ENCODE assay signal across 8 mouse cellular contexts in the genomic region with DNA sequence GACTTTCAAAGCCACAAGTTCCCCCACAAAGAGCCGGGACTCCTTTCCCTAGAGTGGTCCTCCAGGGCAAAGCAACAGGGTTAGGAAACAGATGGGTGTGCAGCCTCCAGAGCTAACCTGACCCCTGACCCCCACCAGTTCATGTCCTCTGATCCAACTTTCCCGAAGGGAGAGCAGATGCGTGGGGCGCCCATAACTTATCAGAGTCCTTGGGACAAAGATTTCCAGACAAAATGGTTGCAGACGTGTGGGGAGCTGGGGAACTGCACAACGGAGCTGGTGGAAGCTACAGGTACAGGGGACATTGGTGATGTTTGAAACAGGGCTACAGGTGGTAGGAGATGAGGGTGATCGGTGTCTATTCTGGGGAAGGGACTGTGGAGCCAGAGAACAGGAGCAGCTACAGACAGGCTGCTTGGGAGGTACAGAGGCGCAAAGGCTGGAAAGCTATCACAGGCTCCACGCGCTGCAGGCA. TPM values are rescaled to one million over a fixed set of nuclear protein-coding genes. Genes with fewer than 3 reads are reported as not detected.
DNase-seq lines count a peak whose midpoint lies in the region; ATAC-seq and TF ChIP-seq lines count a peak whose summit lies in the region.

No protein-coding gene starts in this region.

- peaks cover 8% of the 10 kb centered on the region for H3K4me1 ChIP-seq in forebrain, embryonic 11.5 days (replicated peaks; ENCODE audit: control insufficient read depth, insufficient read depth, low read length)
- H3K4me1 ChIP-seq in intestine, postnatal 0 days (replicated peaks; ENCODE audit: control insufficient read depth, insufficient read depth, low read length): 0 out of 2 replicates have a peak, but pooled peaks cover 2% of the 10 kb centered on the region
- H3K4me1 ChIP-seq in midbrain, embryonic 16.5 days (ENCODE audit: control insufficient read depth, insufficient read depth, low read length): peaks cover 30% of the 10 kb centered on the region

- DNase-seq in cerebellum, adult 11-12 months: peak; percentile 10
- DNase-seq in cerebellum, adult 9-10 months: no peak
- peak; percentile 22 for DNase-seq in 3134 (ENCODE audit: extremely low read depth, insufficient read length, low spot score)
- DNase-seq in forebrain, embryonic 11.5 days (ENCODE audit: low spot score): peak; percentile 71
- DNase-seq in spleen, postnatal 10 days (ENCODE audit: low spot score in 2 of 2): no peak
- no peak for DNase-seq in urinary bladder, postnatal 10 days (ENCODE audit: low spot score)

- no peaks in the 10 kb centered on the region for H3K9me3 ChIP-seq in forebrain, embryonic 11.5 days (ENCODE audit: control insufficient read depth, low read length)
- no peaks in the 10 kb centered on the region for H3K9me3 ChIP-seq in intestine, postnatal 0 days (ENCODE audit: control insufficient read depth)
- H3K9me3 ChIP-seq in midbrain, embryonic 16.5 days (replicated peaks; ENCODE audit: control insufficient read depth, low read length, poor library complexity, severe bottlenecking): no peaks in the 10 kb centered on the region

- H3K36me3 ChIP-seq in forebrain, embryonic 11.5 days (ENCODE audit: control insufficient read depth, insufficient read depth, low read length): no peaks in the 10 kb centered on the region
- H3K36me3 ChIP-seq in intestine, postnatal 0 days (ENCODE audit: control insufficient read depth, insufficient read depth): no peaks in the 10 kb centered on the region
- no peaks in the 10 kb centered on the region for H3K36me3 ChIP-seq in midbrain, embryonic 16.5 days (ENCODE audit: control insufficient read depth, insufficient read depth, low read length)

- H3K27ac ChIP-seq in forebrain, embryonic 11.5 days (ENCODE audit: low read depth, low read length): 0 out of 2 replicates have a peak overlapping the region, but pooled peaks have one; percentile 31
- H3K27ac ChIP-seq in intestine, postnatal 0 days (ENCODE audit: low read depth, low read length): no peak overlapping the region
- H3K27ac ChIP-seq in midbrain, embryonic 16.5 days (ENCODE audit: low read length): no peak overlapping the region

- peak overlapping the region; percentile 98 for H3K9ac ChIP-seq in forebrain, embryonic 11.5 days (ENCODE audit: low read length)
- 0 out of 2 replicates have a peak overlapping the region, but pooled peaks have one; percentile 74 for H3K9ac ChIP-seq in intestine, postnatal 0 days (ENCODE audit: low read depth, low read length)
- peak overlapping the region; percentile 99 for H3K9ac ChIP-seq in midbrain, embryonic 16.5 days (ENCODE audit: low read depth, low read length)

- H3K4me3 ChIP-seq in forebrain, embryonic 11.5 days (ENCODE audit: low read depth, low read length): peak overlapping the region; percentile 97
- peak overlapping the region; percentile 75 for H3K4me3 ChIP-seq in intestine, postnatal 0 days (ENCODE audit: low read depth, low read length)
- peak overlapping the region; percentile 98 for H3K4me3 ChIP-seq in midbrain, embryonic 16.5 days (ENCODE audit: low read depth, low read length)

- under 1% methylated on average over 10 of the region's 10 CpGs for WGBS in forebrain, embryonic 11.5 days
- 5% methylated on average over 10 of the region's 10 CpGs for WGBS in intestine, postnatal 0 days
- WGBS in midbrain, embryonic 16.5 days: under 1% methylated on average over 10 of the region's 10 CpGs

- no peak; the same call in 1 of the 2 replicates for ATAC-seq in forebrain, embryonic 11.5 days (replicated peaks; ENCODE audit: low FRiP score)
- no peak for ATAC-seq in intestine, postnatal 0 days
- ATAC-seq in midbrain, embryonic 16.5 days: peak; percentile 18; the same call in 1 of the 2 replicates

- no peaks in the 10 kb centered on the region for H3K27me3 ChIP-seq in forebrain, embryonic 11.5 days (ENCODE audit: control insufficient read depth, insufficient read depth, low read length)
- H3K27me3 ChIP-seq in intestine, postnatal 0 days (replicated peaks; ENCODE audit: control insufficient read depth, insufficient read depth, low read length): peaks cover 19% of the 10 kb centered on the region; the same call in 1 of the 2 replicates
- H3K27me3 ChIP-seq in midbrain, embryonic 16.5 days (ENCODE audit: control insufficient read depth, insufficient read depth, low read depth, low read length): no peaks in the 10 kb centered on the region

- peak overlapping the region; percentile 90 for H3K4me2 ChIP-seq in forebrain, embryonic 11.5 days (ENCODE audit: low read depth, low read length, severe bottlenecking)
- H3K4me2 ChIP-seq in intestine, postnatal 0 days (replicated peaks; ENCODE audit: low read depth): peak overlapping the region; percentile 97
- H3K4me2 ChIP-seq in midbrain, embryonic 16.5 days (ENCODE audit: low read length): peak overlapping the region; percentile 95

- peak; percentile 34; the same call in 1 of the 2 replicates for TF ChIP-seq CTCF in intestine, postnatal 0 days (IDR thresholded peaks at IDR 0.05; ENCODE audit: low read depth)

RNA-seq across cellular contexts. Expression of gene Kalrn, which starts 1.4 kb away (rescaled TPM):
- polyA plus RNA-seq in forebrain, embryonic 11.5 days (2014; fragmentation: Nextera tagmentation; extraction: Ambion mirVana): 21.3 and 22.4 TPM in 2 replicates
- 7.5 and 8.0 TPM in 2 replicates for polyA plus RNA-seq in intestine, postnatal 0 days (2015; fragmentation: Nextera tagmentation; extraction: Ambion mirVana)
- 31.3 and 33.2 TPM in 2 replicates for polyA plus RNA-seq in midbrain, embryonic 16.5 days (2015; fragmentation: Nextera tagmentation; extraction: Ambion mirVana)

Comparison
In these comparisons a context has a peak if more than half of its experiments do, and no peak if none do; other contexts are left out.
1. DNase-seq: peak in cerebellum, adult 11-12 months (single experiment), 3134 (single experiment) and forebrain, embryonic 11.5 days (single experiment); none in cerebellum, adult 9-10 months (single experiment), spleen, postnatal 10 days (0 of 2) and urinary bladder, postnatal 10 days (single experiment).
2. Peak in every context shown above with its lines, with median percentiles within 50 percentile points of each other: H3K4me2 ChIP-seq, H3K4me3 ChIP-seq and H3K9ac ChIP-seq.